Mouse (Mus musculus) urinary bladder, postnatal 25 days (tissue): ENCODE measurements around the gene Gm3543.
"Not testable (repeated sequence)": the region's sequence is repeated elsewhere in the genome, so short reads cannot be mapped to it uniquely, and the experiment has no call there.

Source experiments
- DNase-seq: peaks from one replicate; pipeline ENCODE4 v3.0.0; 2022; ENCODE audit warnings: low spot score

The Gm3543 gene

GRCm38 (mm10) chr14:41983225-41983624, at the start of gene Gm3543:
Gene Gm3543, minus strand, starts transcription at chr14:41983325.
- not testable (repeated sequence) for DNase-seq

- not testable (repeated sequence) for DNase-seq
Measured at GRCm38 (mm10) chr14:41968596-41968995, 14.5 kb downstream of the Gm3543 start.

- not testable (repeated sequence) for DNase-seq
Measured at GRCm38 (mm10) chr14:41967827-41968226, 15.3 kb downstream of the Gm3543 start, which contains the start of gene Gm6401. Gene Gm6401, minus strand, starts transcription at chr14:41967927.

- DNase-seq = not testable (repeated sequence)
Measured at GRCm38 (mm10) chr14:41964095-41964494, 19.0 kb downstream of the Gm3543 start.

GRCm38 (mm10) chr14:41943695-41944094, 39.4 kb downstream of the Gm3543 start, which contains the start of gene 1700024B05Rik:
Gene 1700024B05Rik, plus strand, starts transcription at chr14:41943995.
- DNase-seq = not testable (repeated sequence)
